Mouse (Mus musculus) frontal cortex, postnatal 10 days (tissue): ENCODE measurements around the gene Actrt2.
A peak's percentile ranks its signal among the peaks of the same experiment; 100 is the strongest.

Source experiments
- DNase-seq, 2 experiments: peaks; one replicate each; pipeline ENCODE4 v3.0.0; 2022; ENCODE audit warnings: low spot score in 2 of 2, mixed read lengths in 1 of 2

The Actrt2 gene

GRCm38 (mm10) chr4:154683068-154683752 is 15.5 kb upstream of the Actrt2 start:
- no peak for DNase-seq

- DNase-seq: no peak
Measured at GRCm38 (mm10) chr4:154682311-154682710, 14.6 kb upstream of the Actrt2 start.

- no peak for DNase-seq
Measured at GRCm38 (mm10) chr4:154675441-154676000, 7.9 kb upstream of the Actrt2 start.

GRCm38 (mm10) chr4:154674966-154675365 is 7.3 kb upstream of the Actrt2 start:
- DNase-seq: no peak

- DNase-seq: peak in 1 of 2 experiments; percentile 49
Measured at GRCm38 (mm10) chr4:154674541-154674940, 6.9 kb upstream of the Actrt2 start.

- no peak for DNase-seq
Measured at GRCm38 (mm10) chr4:154673986-154674385, 6.3 kb upstream of the Actrt2 start.

GRCm38 (mm10) chr4:154672027-154672426 is 4.4 kb upstream of the Actrt2 start:
- no peak for DNase-seq

- DNase-seq: no peak
Measured at GRCm38 (mm10) chr4:154671232-154671912, 3.7 kb upstream of the Actrt2 start.

GRCm38 (mm10) chr4:154662681-154663215 is 4.9 kb downstream of the Actrt2 start:
- DNase-seq: no peak

GRCm38 (mm10) chr4:154661256-154661655 is 6.4 kb downstream of the Actrt2 start:
- no peak for DNase-seq

- no peak for DNase-seq
Measured at GRCm38 (mm10) chr4:154660025-154660424, 7.6 kb downstream of the Actrt2 start.

GRCm38 (mm10) chr4:154655134-154655910 is 12.3 kb downstream of the Actrt2 start:
- peak; percentile 42 to 43 for DNase-seq

- no peak for DNase-seq
Measured at GRCm38 (mm10) chr4:154652494-154652893, 15.2 kb downstream of the Actrt2 start.

- peak in 1 of 2 experiments; percentile 24 for DNase-seq
Measured at GRCm38 (mm10) chr4:154649083-154649747, 18.5 kb downstream of the Actrt2 start.

GRCm38 (mm10) chr4:154642496-154642895 is 25.2 kb downstream of the Actrt2 start:
- no peak for DNase-seq

GRCm38 (mm10) chr4:154641296-154642110 is 26.2 kb downstream of the Actrt2 start:
- DNase-seq: no peak

- DNase-seq: no peak
Measured at GRCm38 (mm10) chr4:154640443-154641295, 27.0 kb downstream of the Actrt2 start.

GRCm38 (mm10) chr4:154639591-154640442 is 27.9 kb downstream of the Actrt2 start:
- DNase-seq: no peak

GRCm38 (mm10) chr4:154639126-154639525 is 28.5 kb downstream of the Actrt2 start:
- no peak for DNase-seq
